Mouse (Mus musculus): ENCODE measurements around the gene Oaz1. TPM values are rescaled to one million over a fixed set of nuclear protein-coding genes. Genes with fewer than 3 reads are reported as not detected.

Gene Oaz1
- polyA plus RNA-seq, 1 experiment, result 1,349 TPM

GRCm38 (mm10) chr10:80818599-80819281 lies 7.7 kb upstream of the Oaz1 start:
- no peak overlapping the region for H3K4me3 ChIP-seq
- no peaks in the 10 kb centered on the region for H3K79me2 ChIP-seq (ENCODE audit: control insufficient read depth, insufficient read depth)
- no peaks in the 10 kb centered on the region for H3K27me3 ChIP-seq (ENCODE audit: control insufficient read depth, insufficient read depth, insufficient read length)
- H3K4me2 ChIP-seq (ENCODE audit: low read depth), result no peak overlapping the region
- H3K36me3 ChIP-seq (ENCODE audit: control insufficient read depth, insufficient read depth), result no peaks in the 10 kb centered on the region
- TF ChIP-seq CEBPB (IDR thresholded peaks at IDR 0.05; ENCODE audit: insufficient read depth, poor library complexity, severe bottlenecking) (no peak), USF1 (IDR thresholded peaks at IDR 0.05; ENCODE audit: low read depth) (no peak), MAX (IDR thresholded peaks at IDR 0.05; ENCODE audit: low read depth) (no peak), MYOG (IDR thresholded peaks at IDR 0.05; ENCODE audit: control insufficient read depth in 1 of 3, insufficient read depth in 1 of 3, insufficient read length in 2 of 3, low read depth in 2 of 3) (no peak), TCF12 (IDR thresholded peaks at IDR 0.05; ENCODE audit: insufficient read depth, poor library complexity, severe bottlenecking) (no peak), TCF3 (IDR thresholded peaks at IDR 0.05; ENCODE audit: insufficient read length, low read depth) (no peak), MYOD1 (IDR thresholded peaks at IDR 0.05; ENCODE audit: control insufficient read depth in 1 of 3, insufficient read length in 2 of 3, low read depth in 2 of 3) (no peak), POLR2AphosphoS2 (IDR thresholded peaks at IDR 0.05; ENCODE audit: insufficient read length, low read depth) (no peak), SRF (IDR thresholded peaks at IDR 0.05; ENCODE audit: control insufficient read depth, insufficient read length, low read depth) (no peak)
- no peak overlapping the region for H3ac ChIP-seq (ENCODE audit: control insufficient read depth, insufficient read length)

DNA sequence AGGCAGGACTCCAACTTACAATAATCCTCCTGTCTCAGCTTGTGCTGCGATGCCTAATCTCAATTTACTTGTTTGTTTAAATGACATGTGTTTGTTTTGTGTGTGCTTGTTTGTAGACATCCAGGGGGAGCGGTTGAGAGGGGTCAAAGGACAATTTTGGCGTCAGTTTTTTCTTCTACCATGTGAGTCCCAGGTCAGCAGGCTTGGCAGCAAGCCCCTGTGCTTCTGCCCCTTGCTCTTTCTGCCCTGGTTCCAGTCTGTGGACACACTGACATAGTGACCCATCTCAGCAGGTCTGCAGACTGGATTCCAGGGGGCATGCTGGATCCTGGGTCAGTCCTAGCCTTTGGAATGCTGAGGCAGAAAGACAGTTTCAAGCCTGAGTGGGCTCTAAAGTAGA lies 7.0 kb upstream of the Oaz1 start:
- Histone ChIP-seq H3K79me2 (ENCODE audit: control insufficient read depth, insufficient read depth) (no peaks in the 10 kb centered on the region), H3K4me3 (no peak overlapping the region), H3ac (ENCODE audit: control insufficient read depth, insufficient read length) (no peak overlapping the region), H3K27me3 (ENCODE audit: control insufficient read depth, insufficient read depth, insufficient read length) (no peaks in the 10 kb centered on the region), H3K36me3 (ENCODE audit: control insufficient read depth, insufficient read depth) (no peaks in the 10 kb centered on the region), H3K4me2 (ENCODE audit: low read depth) (no peak overlapping the region)
- no peak for TF ChIP-seq MYOD1 (IDR thresholded peaks at IDR 0.05; ENCODE audit: control insufficient read depth in 1 of 3, insufficient read length in 2 of 3, low read depth in 2 of 3)

GRCm38 (mm10) chr10:80821991-80822390 lies 4.5 kb upstream of the Oaz1 start:
- TF ChIP-seq POLR2AphosphoS2 (IDR thresholded peaks at IDR 0.05; ENCODE audit: insufficient read length, low read depth) (no peak), E2F4 (IDR thresholded peaks at IDR 0.05; ENCODE audit: insufficient read depth) (no peak), POLR2A (IDR thresholded peaks at IDR 0.05; ENCODE audit: insufficient read length, low read depth) (no peak), MYOG (IDR thresholded peaks at IDR 0.05; ENCODE audit: control insufficient read depth in 1 of 3, insufficient read depth in 1 of 3, insufficient read length in 2 of 3, low read depth in 2 of 3) (no peak), TCF12 (IDR thresholded peaks at IDR 0.05; ENCODE audit: insufficient read depth, poor library complexity, severe bottlenecking) (no peak), MYOD1 (IDR thresholded peaks at IDR 0.05; ENCODE audit: control insufficient read depth in 1 of 3, insufficient read length in 2 of 3, low read depth in 2 of 3) (no peak), USF1 (IDR thresholded peaks at IDR 0.05; ENCODE audit: low read depth) (no peak), SRF (IDR thresholded peaks at IDR 0.05; ENCODE audit: control insufficient read depth, insufficient read length, low read depth) (no peak), TCF3 (IDR thresholded peaks at IDR 0.05; ENCODE audit: insufficient read length, low read depth) (no peak), CEBPB (IDR thresholded peaks at IDR 0.05; ENCODE audit: insufficient read depth, poor library complexity, severe bottlenecking) (no peak), REST (IDR thresholded peaks at IDR 0.05; ENCODE audit: insufficient read depth, insufficient read length) (no peak), MAX (IDR thresholded peaks at IDR 0.05; ENCODE audit: low read depth) (no peak)
- no peak overlapping the region for H3ac ChIP-seq (ENCODE audit: control insufficient read depth, insufficient read length)
- no peak overlapping the region for H3K4me2 ChIP-seq (ENCODE audit: low read depth)
- no peaks in the 10 kb centered on the region for H3K36me3 ChIP-seq (ENCODE audit: control insufficient read depth, insufficient read depth)
- H3K4me3 ChIP-seq, result no peak overlapping the region
- peaks cover 3% of the 10 kb centered on the region for H3K79me2 ChIP-seq (ENCODE audit: control insufficient read depth, insufficient read depth)
- no peaks in the 10 kb centered on the region for H3K27me3 ChIP-seq (ENCODE audit: control insufficient read depth, insufficient read depth, insufficient read length)

DNA sequence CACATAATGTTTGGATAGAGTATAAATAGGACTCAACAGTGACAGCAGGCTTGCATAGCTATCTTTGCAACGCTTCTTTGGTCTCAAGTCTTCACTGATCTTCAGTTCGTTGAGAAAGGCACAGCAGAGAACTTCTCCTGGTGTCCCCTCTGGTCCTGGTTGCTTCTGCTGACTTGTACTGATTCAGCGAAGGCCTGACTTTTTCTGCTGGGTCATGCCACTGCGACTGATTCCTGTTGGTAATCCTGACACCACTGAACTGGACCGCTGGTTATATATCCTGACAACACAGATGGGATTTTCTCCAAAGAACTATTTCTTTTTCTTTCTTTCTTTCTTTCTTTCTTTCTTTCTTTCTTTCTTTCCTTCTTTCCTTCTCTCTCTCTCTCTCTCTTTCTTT lies 3.9 kb upstream of the Oaz1 start:
- Histone ChIP-seq H3K79me2 (ENCODE audit: control insufficient read depth, insufficient read depth) (peaks cover 8% of the 10 kb centered on the region), H3K4me2 (ENCODE audit: low read depth) (no peak overlapping the region), H3K36me3 (ENCODE audit: control insufficient read depth, insufficient read depth) (no peaks in the 10 kb centered on the region), H3ac (ENCODE audit: control insufficient read depth, insufficient read length) (no peak overlapping the region), H3K27me3 (ENCODE audit: control insufficient read depth, insufficient read depth, insufficient read length) (no peaks in the 10 kb centered on the region), H3K4me3 (no peak overlapping the region)
- TF ChIP-seq POLR2A (IDR thresholded peaks at IDR 0.05; ENCODE audit: insufficient read length, low read depth) (no peak), TCF12 (IDR thresholded peaks at IDR 0.05; ENCODE audit: insufficient read depth, poor library complexity, severe bottlenecking) (no peak), SRF (IDR thresholded peaks at IDR 0.05; ENCODE audit: control insufficient read depth, insufficient read length, low read depth) (no peak), MYOD1 (IDR thresholded peaks at IDR 0.05; ENCODE audit: control insufficient read depth in 1 of 3, insufficient read length in 2 of 3, low read depth in 2 of 3) (no peak), POLR2AphosphoS2 (IDR thresholded peaks at IDR 0.05; ENCODE audit: insufficient read length, low read depth) (no peak), TCF3 (IDR thresholded peaks at IDR 0.05; ENCODE audit: insufficient read length, low read depth) (no peak), REST (IDR thresholded peaks at IDR 0.05; ENCODE audit: insufficient read depth, insufficient read length) (no peak), MAX (IDR thresholded peaks at IDR 0.05; ENCODE audit: low read depth) (no peak), MYOG (IDR thresholded peaks at IDR 0.05; ENCODE audit: control insufficient read depth in 1 of 3, insufficient read depth in 1 of 3, insufficient read length in 2 of 3, low read depth in 2 of 3) (no peak), USF1 (IDR thresholded peaks at IDR 0.05; ENCODE audit: low read depth) (no peak)

GRCm38 (mm10) chr10:80823316-80823715 lies 3.1 kb upstream of the Oaz1 start:
- Histone ChIP-seq H3K27me3 (ENCODE audit: control insufficient read depth, insufficient read depth, insufficient read length) (no peaks in the 10 kb centered on the region), H3ac (ENCODE audit: control insufficient read depth, insufficient read length) (no peak overlapping the region), H3K4me2 (ENCODE audit: low read depth) (no peak overlapping the region), H3K79me2 (ENCODE audit: control insufficient read depth, insufficient read depth) (peaks cover 16% of the 10 kb centered on the region), H3K36me3 (ENCODE audit: control insufficient read depth, insufficient read depth) (no peaks in the 10 kb centered on the region), H3K4me3 (no peak overlapping the region)
- TF ChIP-seq POLR2A (IDR thresholded peaks at IDR 0.05; ENCODE audit: insufficient read length, low read depth), result no peak
- TF ChIP-seq TCF12 (IDR thresholded peaks at IDR 0.05; ENCODE audit: insufficient read depth, poor library complexity, severe bottlenecking), result no peak

Data from myocyte (in vitro differentiated cells).